Mouse (Mus musculus) kidney, adult 2 months (tissue): ENCODE data around the gene Adgrl4.

ENCODE experiments used
- CTCF ChIP-seq: fragments of 200-500 bp; conservative IDR thresholded peaks from 2 replicates; pipeline ENCODE4 v1.5.1; 2011; ENCODE audit warnings: low read depth, mild to moderate bottlenecking, control low read depth, low read length, moderate library complexity, mixed read lengths; ENCODE audit not compliant: insufficient read depth, insufficient read length
- POLR2A ChIP-seq: fragments of 200-500 bp; IDR thresholded peaks from one replicate; pipeline ENCODE4 v1.6.1; 2011; ENCODE audit warnings: low read depth, low read length, control low read depth

DNA sequence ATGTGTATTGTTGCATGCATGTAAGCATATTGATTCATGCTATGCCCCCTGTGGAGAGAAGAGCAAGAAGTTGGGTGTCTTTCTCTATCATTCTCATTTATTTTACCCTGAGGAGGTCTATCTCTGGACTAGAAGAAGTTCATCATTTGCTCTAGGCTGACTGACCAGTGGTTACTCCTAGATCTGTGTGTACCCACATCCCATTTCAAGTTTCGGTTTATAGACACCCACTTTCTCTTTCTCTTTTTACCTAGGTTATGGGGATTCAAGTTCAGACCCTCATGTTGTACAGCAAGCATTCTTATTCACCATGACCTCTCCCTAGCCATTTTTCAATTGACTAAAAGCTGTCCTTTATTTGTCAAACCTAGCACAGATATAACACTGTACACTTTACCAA is 44.4 kb upstream of the Adgrl4 start:
- TF ChIP-seq POLR2A (no peak), CTCF (no peak)
